7 mouse cellular contexts compared by ENCODE assay signal in the genomic region with DNA sequence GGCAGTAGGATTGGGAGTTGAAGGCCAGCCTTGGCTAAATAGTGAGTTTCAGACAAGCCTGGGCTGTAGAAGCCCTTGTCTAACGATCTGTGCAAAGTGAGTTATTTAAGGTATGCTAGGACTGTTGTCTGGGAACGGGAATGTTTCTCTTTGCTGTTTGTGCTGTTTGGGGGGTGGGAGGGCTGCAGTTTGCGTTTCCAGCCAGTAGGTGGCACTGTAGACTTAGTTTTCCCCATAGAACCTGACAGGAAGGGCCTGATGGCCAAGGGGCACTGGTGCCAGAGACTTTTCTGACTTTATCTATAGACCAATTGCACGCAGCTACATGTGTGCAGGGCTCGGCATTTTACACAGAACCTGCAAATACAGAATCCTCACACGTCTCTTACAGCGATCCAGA. TPM values are rescaled to one million over a fixed set of nuclear protein-coding genes. Genes with fewer than 3 reads are reported as not detected.
DNase-seq lines count a peak whose midpoint lies in the region; ATAC-seq and TF ChIP-seq lines count a peak whose summit lies in the region.

No protein-coding gene starts in this region.

- no peak for TF ChIP-seq EP300 in liver, postnatal 0 days (IDR thresholded peaks at IDR 0.05; ENCODE audit: low read depth)

- H3K9ac ChIP-seq in liver, postnatal 0 days (replicated peaks): no peak overlapping the region

- H3K4me3 ChIP-seq in gastrocnemius, adult 2 months: no peak overlapping the region
- H3K4me3 ChIP-seq in kidney, adult 2 months (ENCODE audit: insufficient read depth, low read depth, low read length): no peak overlapping the region
- no peak overlapping the region for H3K4me3 ChIP-seq in liver, postnatal 0 days (ENCODE audit: low read depth, low read length)

- DNase-seq in 416B (ENCODE audit: low read depth): peak; percentile 78
- DNase-seq in B cell, adult 2 months: peak; percentile 83 to 84
- peak; percentile 68 for DNase-seq in brain, adult 2 months (ENCODE audit: low read depth, low spot score)
- peak; percentile 73 for DNase-seq in gastrocnemius, adult 2 months
- DNase-seq in kidney, adult 2 months: peak; percentile 74
- peak; percentile 83 for DNase-seq in liver, postnatal 0 days
- peak; percentile 73 for DNase-seq in retina, embryonic 14.5 days (ENCODE audit: low spot score)

- TF ChIP-seq CTCF in gastrocnemius, adult 2 months (IDR thresholded peaks at IDR 0.05): peak; percentile 92
- peak; percentile 98 for TF ChIP-seq CTCF in kidney, adult 2 months (conservative IDR thresholded peaks at IDR 0.05; ENCODE audit: insufficient read depth, insufficient read length, low read depth, low read length)
- TF ChIP-seq CTCF in liver, postnatal 0 days (IDR thresholded peaks at IDR 0.05; ENCODE audit: low read depth): peak; percentile 95

- intact Hi-C loops in gastrocnemius, adult 2 months (cut with DNase I): loop anchor here (1.0 to 10.0 kb wide), 4 partner anchors 17 to 235 kb away; a partner anchor contains a TSS

- H3K27me3 ChIP-seq in kidney, adult 2 months (replicated peaks; ENCODE audit: control insufficient read depth, insufficient read depth, low read length): no peaks in the 10 kb centered on the region
- no peaks in the 10 kb centered on the region for H3K27me3 ChIP-seq in liver, postnatal 0 days (ENCODE audit: insufficient read depth, low read length)

- no peak for TF ChIP-seq POLR2A in kidney, adult 2 months (IDR thresholded peaks at IDR 0.05; ENCODE audit: low read depth, low read length)

- ATAC-seq in liver, postnatal 0 days: peak; percentile 47; the same call in 1 of the 2 replicates

- H3K4me1 ChIP-seq in kidney, adult 2 months (ENCODE audit: control insufficient read depth, insufficient read depth, low read length): peaks cover 3% of the 10 kb centered on the region; the same call in 1 of the 2 replicates
- no peaks in the 10 kb centered on the region; the same call in 1 of the 2 replicates for H3K4me1 ChIP-seq in liver, postnatal 0 days (ENCODE audit: insufficient read depth)

- WGBS in kidney, adult 2 months: 25% methylated on average over 7 of the region's 7 CpGs
- 27% methylated on average over 7 of the region's 7 CpGs for WGBS in liver, postnatal 0 days (ENCODE audit: insufficient replicate concordance)

- H3K36me3 ChIP-seq in kidney, adult 2 months (ENCODE audit: control insufficient read depth, insufficient read depth, low read length): no peaks in the 10 kb centered on the region
- peaks cover 35% of the 10 kb centered on the region for H3K36me3 ChIP-seq in liver, postnatal 0 days (replicated peaks; ENCODE audit: insufficient read depth, low read length)

- no peak overlapping the region for H3K4me2 ChIP-seq in liver, postnatal 0 days (ENCODE audit: low read depth, low read length)

- H3K27ac ChIP-seq in gastrocnemius, adult 2 months: no peak overlapping the region
- no peak overlapping the region for H3K27ac ChIP-seq in kidney, adult 2 months (ENCODE audit: insufficient read depth, low read depth, low read length)
- H3K27ac ChIP-seq in liver, postnatal 0 days (ENCODE audit: low read depth): no peak overlapping the region

- H3K9me3 ChIP-seq in liver, postnatal 0 days (ENCODE audit: low read length): no peaks in the 10 kb centered on the region

RNA-seq across cellular contexts. Expression of a gene that starts 8.4 kb away (rescaled TPM):
- total RNA-seq in gastrocnemius, adult 2 months (2021): 1 to 10 TPM; 4.9 to 6.3 TPM
- polyA plus RNA-seq in kidney, adult 2 months (2012; rRNA removed): 26.7 and 31.4 TPM in 2 replicates
- polyA plus RNA-seq in liver, postnatal 0 days (2015; fragmentation: Nextera tagmentation; extraction: Ambion mirVana): 10.2 and 10.9 TPM in 2 replicates

RNA-seq across cellular contexts. Expression of a gene that starts 9.4 kb away (rescaled TPM):
- total RNA-seq in gastrocnemius, adult 2 months (2021): 1 to 10 TPM; 1.1 to 1.5 TPM
- polyA plus RNA-seq in kidney, adult 2 months (2012; rRNA removed): 7.2 and 7.6 TPM in 2 replicates
- 0.40 and 0.59 TPM in 2 replicates for polyA plus RNA-seq in liver, postnatal 0 days (2015; fragmentation: Nextera tagmentation; extraction: Ambion mirVana)

RNA-seq across cellular contexts. Expression of a gene that starts 18.0 kb away (rescaled TPM):
- total RNA-seq in gastrocnemius, adult 2 months (2021): 1 to 10 TPM; 3.0 to 3.2 TPM
- polyA plus RNA-seq in kidney, adult 2 months (2012; rRNA removed): 3.8 and 4.6 TPM in 2 replicates
- 4.5 and 5.3 TPM in 2 replicates for polyA plus RNA-seq in liver, postnatal 0 days (2015; fragmentation: Nextera tagmentation; extraction: Ambion mirVana)

RNA-seq across cellular contexts. Expression of a gene that starts 39.4 kb away (rescaled TPM):
- total RNA-seq in gastrocnemius, adult 2 months (2021): not detected
- 6.0 and 6.8 TPM in 2 replicates for polyA plus RNA-seq in kidney, adult 2 months (2012; rRNA removed)
- polyA plus RNA-seq in liver, postnatal 0 days (2015; fragmentation: Nextera tagmentation; extraction: Ambion mirVana): 32.7 and 44.1 TPM in 2 replicates

RNA-seq across cellular contexts. Expression of a gene that starts 46.8 kb away (rescaled TPM):
- total RNA-seq in gastrocnemius, adult 2 months (2021): 10 to 100 TPM; 45.6 to 53.5 TPM
- polyA plus RNA-seq in kidney, adult 2 months (2012; rRNA removed): 42.7 and 61.4 TPM in 2 replicates
- 118 and 129 TPM in 2 replicates for polyA plus RNA-seq in liver, postnatal 0 days (2015; fragmentation: Nextera tagmentation; extraction: Ambion mirVana)
